Mouse (Mus musculus): ENCODE data around the gene Odf3.

DNA sequence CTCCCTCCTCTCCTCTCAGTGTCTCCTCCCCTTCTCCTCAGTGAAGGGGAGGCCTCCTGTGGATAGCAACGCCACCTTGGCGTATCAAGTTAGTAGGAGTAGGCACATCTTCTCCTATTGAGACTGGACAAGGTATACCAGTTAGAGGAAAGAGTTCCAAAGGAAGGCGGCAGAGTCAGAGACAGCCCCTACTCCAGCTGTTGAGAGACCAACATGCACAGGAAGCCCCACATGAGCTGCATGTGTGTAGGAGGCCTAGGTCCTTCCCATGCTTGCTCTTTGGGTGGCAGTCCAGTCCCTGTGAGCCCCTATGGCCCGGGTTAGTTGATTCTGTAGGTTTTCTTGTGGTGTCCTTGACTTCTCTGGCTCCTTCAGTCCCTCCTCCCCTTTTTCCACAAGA, 14.3 kb upstream of the Odf3 start:
- TF ChIP-seq POLR2A (IDR thresholded peaks at IDR 0.05; ENCODE audit: insufficient read depth, low read length): no peak
- no peak for TF ChIP-seq CTCF (IDR thresholded peaks at IDR 0.05; ENCODE audit: low read depth, low read length)

Data from ES-Bruce4 (cell line).